35 mouse cellular contexts compared by ENCODE assay signal in genomic region chr10:24792756-24793155, GRCm38 (mm10). TPM values are rescaled to one million over a fixed set of nuclear protein-coding genes. Genes with fewer than 3 reads are reported as not detected.
"Had no signal": no experiment of that assay in that cellular context is flagged by ENCODE, and none has a peak within 500 bp of the region (broad histone marks: within the 10 kb centered on the region; RNA-seq: fewer than 3 reads in every experiment).

No protein-coding gene starts in this region.

- H3K9ac ChIP-seq: heart, embryonic 12.5 days; heart, embryonic 13.5 days; heart, embryonic 15.5 days; hindbrain, embryonic 12.5 days; hindbrain, embryonic 13.5 days; hindbrain, embryonic 14.5 days; hindbrain, embryonic 15.5 days; intestine, embryonic 15.5 days; kidney, embryonic 15.5 days had no signal

- H3K27ac ChIP-seq: heart, embryonic 10.5 days; heart, embryonic 13.5 days; heart, embryonic 15.5 days; hindbrain, embryonic 10.5 days; hindbrain, embryonic 12.5 days; hindbrain, embryonic 13.5 days; hindbrain, embryonic 14.5 days; hindbrain, embryonic 15.5 days; hindbrain, postnatal 0 days; intestine, embryonic 15.5 days; kidney, embryonic 15.5 days; kidney, postnatal 0 days; layer of hippocampus, adult 2 months; left cerebral cortex, adult 2 months had no signal

- H3K4me1 ChIP-seq: heart, embryonic 15.5 days; hindbrain, embryonic 10.5 days; hindbrain, embryonic 12.5 days; hindbrain, embryonic 13.5 days; hindbrain, embryonic 15.5 days; intestine, embryonic 15.5 days; kidney, embryonic 15.5 days had no signal

- H3K4me3 ChIP-seq: heart, embryonic 10.5 days; heart, embryonic 12.5 days; heart, embryonic 13.5 days; heart, embryonic 15.5 days; hindbrain, embryonic 10.5 days; hindbrain, embryonic 12.5 days; hindbrain, embryonic 13.5 days; hindbrain, embryonic 15.5 days; intestine, embryonic 15.5 days; kidney, embryonic 15.5 days; layer of hippocampus, adult 2 months; left cerebral cortex, adult 2 months had no signal

- H3K36me3 ChIP-seq: heart, embryonic 10.5 days; heart, embryonic 12.5 days; heart, embryonic 13.5 days; heart, embryonic 15.5 days; hindbrain, embryonic 10.5 days; hindbrain, embryonic 12.5 days; hindbrain, embryonic 13.5 days; hindbrain, embryonic 15.5 days; intestine, embryonic 15.5 days; kidney, embryonic 15.5 days had no signal

- H3K27me3 ChIP-seq: heart, embryonic 12.5 days; heart, embryonic 13.5 days; heart, embryonic 15.5 days; hindbrain, embryonic 12.5 days; hindbrain, embryonic 13.5 days; hindbrain, embryonic 15.5 days; intestine, embryonic 15.5 days; kidney, embryonic 15.5 days had no signal

- H3K4me2 ChIP-seq: heart, embryonic 11.5 days; heart, embryonic 12.5 days; heart, embryonic 13.5 days; heart, embryonic 15.5 days; hindbrain, embryonic 12.5 days; hindbrain, embryonic 13.5 days; hindbrain, embryonic 14.5 days; hindbrain, embryonic 15.5 days; intestine, embryonic 15.5 days; kidney, embryonic 15.5 days had no signal

- H3K9me3 ChIP-seq: heart, embryonic 10.5 days; heart, embryonic 13.5 days; heart, embryonic 15.5 days; hindbrain, embryonic 10.5 days; hindbrain, embryonic 12.5 days; hindbrain, embryonic 13.5 days; hindbrain, embryonic 15.5 days; intestine, embryonic 15.5 days; kidney, embryonic 15.5 days had no signal

- ATAC-seq: hindbrain, embryonic 16.5 days; hindbrain, postnatal 0 days; inflammation-experienced regulatory T-cells, adult 6 months; intestine, embryonic 15.5 days; intestine, embryonic 16.5 days; intestine, postnatal 0 days had no signal

- DNase-seq: heart, postnatal 10 days; heart, postnatal 14 days; heart, postnatal 36 days; heart, postnatal 4 days; kidney, adult 11 months; kidney, adult 18-20 months; kidney, adult 2 months; kidney, adult 8-10 months; kidney, adult 9 months; kidney, postnatal 14 days; kidney, postnatal 36 days; kidney, postnatal 4 days; layer of hippocampus, adult 9-11 months; layer of hippocampus, postnatal 36 days had no signal

RNA-seq across cellular contexts. Expression of gene Enpp3, which starts 49.9 kb away (rescaled TPM):
- total RNA-seq: hematopoietic stem cell, adult 5-6 weeks had no signal
- polyA plus RNA-seq: inflammation-experienced regulatory T-cells, adult 6 months had no signal
